Mouse (Mus musculus) erythroblast, embryonic 14.5 days (primary cell): ENCODE measurements around the gene Itih5.

ENCODE experiments used
- GATA1 ChIP-seq: IDR thresholded peaks from 2 replicates; pipeline ENCODE4 v1.6.1; 2012; ENCODE audit warnings: low read length, inconsistent platforms, mixed read lengths
- TAL1 ChIP-seq: IDR thresholded peaks from 3 replicates; pipeline ENCODE4 v1.6.1; 2012; ENCODE audit warnings: low read length, inconsistent platforms, mixed read lengths

GRCm38 (mm10) chr2:10290115-10290514 lies 136.7 kb downstream of the Itih5 start:
- TF ChIP-seq GATA1: no peak
- no peak for TF ChIP-seq TAL1
